Mouse (Mus musculus): ENCODE results near the gene Btbd18.
"Not testable (repeated sequence)": the region's sequence is repeated elsewhere in the genome, so short reads cannot be mapped to it uniquely, and the experiment has no call there.

The Btbd18 gene

DNA sequence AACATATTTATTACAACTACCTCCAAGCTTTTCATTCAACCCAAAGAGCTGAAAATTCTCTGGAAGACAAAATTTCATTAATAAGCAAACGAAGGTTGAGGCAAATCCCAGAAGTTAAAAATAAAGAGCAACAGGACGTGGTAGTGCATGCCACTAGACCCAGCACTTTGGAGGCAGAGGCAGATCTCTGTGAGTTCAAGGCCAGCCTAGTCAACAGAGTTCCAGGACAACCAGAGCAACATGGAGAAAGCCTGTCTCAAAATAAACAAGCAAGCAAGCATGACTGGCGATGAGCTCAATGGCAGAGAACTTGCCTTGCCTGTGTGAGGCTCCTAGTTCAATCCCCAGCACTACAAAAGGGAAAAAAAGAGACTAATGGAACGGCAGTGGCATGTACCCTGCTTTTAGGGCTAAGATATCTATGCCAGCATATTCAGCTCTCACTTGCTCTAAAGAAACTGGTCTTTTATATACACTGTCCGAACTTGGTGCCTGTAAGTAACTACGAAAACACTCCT is 11.8 kb upstream of the Btbd18 start:
- DNase-seq (ENCODE audit: low read depth, low spot score), result no peak

DNA sequence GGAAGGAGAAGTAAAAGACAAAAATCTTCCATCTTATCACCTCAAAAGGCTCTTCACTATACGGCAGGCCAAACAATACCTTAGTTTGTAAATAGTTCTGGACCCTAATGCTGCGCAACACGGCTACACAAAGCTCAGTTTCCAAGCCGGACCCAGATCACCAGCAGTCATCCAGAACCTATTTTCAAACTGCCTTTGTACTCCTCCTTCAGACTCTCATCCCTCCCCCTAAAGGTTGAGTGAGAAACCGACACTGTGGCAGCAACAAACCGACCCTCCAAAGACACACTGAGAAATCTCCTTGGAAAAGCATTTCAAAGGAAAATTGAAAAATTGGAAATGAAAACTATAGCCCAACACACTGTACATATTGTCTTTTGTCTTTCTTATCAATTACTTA is 10.5 kb upstream of the Btbd18 start:
- DNase-seq (ENCODE audit: low read depth, low spot score), result no peak

DNA sequence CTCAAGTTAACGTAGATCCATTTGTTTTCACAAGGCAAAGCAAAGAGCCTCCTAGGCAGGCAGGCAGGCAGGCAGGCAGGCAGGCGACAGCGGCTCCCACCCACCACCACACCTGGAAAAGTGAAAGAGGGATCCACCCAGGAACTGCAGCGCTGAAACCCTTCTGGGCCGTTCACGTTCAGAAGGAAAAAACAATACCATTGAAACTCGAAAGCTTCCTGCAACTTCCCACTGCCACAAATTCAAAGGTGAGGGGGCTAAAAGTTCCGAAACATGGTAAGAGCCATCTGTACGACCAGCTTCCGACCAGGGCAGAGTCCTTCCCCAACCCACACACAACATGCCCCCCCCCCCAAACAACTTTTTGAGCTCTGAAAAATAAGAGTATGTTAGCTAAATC is 9.2 kb upstream of the Btbd18 start:
- no peak for DNase-seq (ENCODE audit: low read depth, low spot score)

DNA sequence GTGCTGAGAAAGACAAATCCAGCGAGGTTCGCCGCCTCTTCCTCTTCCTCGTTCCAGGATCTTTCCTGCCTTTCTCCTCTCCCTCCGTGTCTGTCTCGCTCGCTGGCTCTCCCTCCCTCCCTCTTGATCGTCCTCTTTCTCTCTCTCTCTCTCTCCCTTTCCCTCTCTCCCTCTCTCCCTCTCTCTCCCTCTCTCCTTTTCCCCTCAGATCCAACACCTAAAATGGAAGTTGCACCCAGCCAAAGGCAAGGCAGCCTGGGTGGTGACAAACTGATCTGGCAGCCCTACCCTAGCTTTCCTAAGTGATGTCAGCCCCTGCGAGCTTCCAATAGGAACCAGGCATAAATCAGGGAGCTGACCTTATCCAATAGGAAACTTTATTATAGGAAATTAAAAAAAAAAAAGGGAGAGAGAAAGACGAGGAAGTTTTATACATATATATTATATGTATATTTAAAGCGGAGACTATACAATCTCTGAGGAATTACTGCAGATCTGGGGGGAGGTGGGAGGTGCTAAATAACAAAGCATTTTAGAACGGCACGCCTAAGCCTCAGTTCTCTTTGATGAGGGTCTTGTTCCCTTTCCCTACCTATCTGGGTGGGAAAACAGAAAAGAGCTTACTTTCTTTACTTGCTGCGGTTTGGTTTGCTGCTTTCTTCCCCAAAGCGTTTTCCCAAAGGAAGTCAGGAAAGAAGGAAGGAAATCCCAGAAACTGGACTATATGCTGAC is 8.2 kb upstream of the Btbd18 start, which contains the start of gene Ctnnd1:
Gene Ctnnd1 (minus strand): TSS at position 302 of the 732 bp plus-strand sequence.
- DNase-seq (ENCODE audit: low read depth, low spot score), result peak; percentile 82

- DNase-seq (ENCODE audit: low read depth, low spot score), result no peak
These were observed 5.5 kb upstream of the Btbd18 start for GRCm38 (mm10) chr2:84653354-84653753.

GRCm38 (mm10) chr2:84655864-84656263 is 3.0 kb upstream of the Btbd18 start:
- DNase-seq (ENCODE audit: low read depth, low spot score), result no peak

DNA sequence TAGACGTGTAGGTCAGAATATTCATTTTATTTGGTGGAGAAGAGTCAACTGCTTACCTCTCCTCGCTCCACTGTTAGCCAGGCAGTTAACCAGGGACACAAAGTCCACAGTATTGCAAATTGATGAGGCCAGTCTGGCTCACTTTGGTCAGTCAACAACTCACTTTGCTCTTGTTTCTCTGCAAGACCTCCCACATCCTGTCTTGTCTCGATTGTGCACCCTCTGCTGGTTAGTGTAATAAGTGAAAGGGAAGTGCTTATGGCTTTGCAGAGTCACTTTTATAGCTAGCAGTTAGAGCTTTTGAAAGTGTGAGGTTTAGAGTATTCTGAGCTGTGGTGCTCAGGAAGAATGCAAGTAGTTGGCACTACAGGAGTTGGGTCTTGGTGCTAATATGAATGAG is 1.4 kb downstream of the Btbd18 start:
- DNase-seq (ENCODE audit: low read depth, low spot score), result no peak

GRCm38 (mm10) chr2:84662866-84663265 is 4.0 kb downstream of the Btbd18 start:
- DNase-seq (ENCODE audit: low read depth, low spot score), result no peak

DNA sequence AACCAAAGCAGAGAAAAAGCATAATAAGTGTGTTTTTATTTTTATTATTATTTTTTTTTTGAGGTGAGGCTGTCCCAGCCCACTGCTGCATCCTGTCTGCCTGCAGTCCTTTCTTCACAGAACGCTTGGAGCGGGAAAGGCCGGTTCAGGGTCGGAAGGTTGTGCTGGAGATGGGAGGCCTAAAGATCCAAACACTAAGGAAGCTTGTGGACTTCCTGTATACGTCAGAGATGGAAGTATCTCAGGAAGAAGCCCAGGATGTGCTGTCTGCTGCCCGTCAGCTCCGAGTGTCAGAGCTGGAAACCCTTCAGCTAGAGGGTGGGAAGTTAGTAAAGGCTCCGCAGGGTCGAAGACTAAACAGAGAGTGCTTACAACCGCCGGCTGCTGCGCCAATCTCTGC is 7.2 kb downstream of the Btbd18 start:
- DNase-seq (ENCODE audit: low read depth, low spot score), result no peak

DNA sequence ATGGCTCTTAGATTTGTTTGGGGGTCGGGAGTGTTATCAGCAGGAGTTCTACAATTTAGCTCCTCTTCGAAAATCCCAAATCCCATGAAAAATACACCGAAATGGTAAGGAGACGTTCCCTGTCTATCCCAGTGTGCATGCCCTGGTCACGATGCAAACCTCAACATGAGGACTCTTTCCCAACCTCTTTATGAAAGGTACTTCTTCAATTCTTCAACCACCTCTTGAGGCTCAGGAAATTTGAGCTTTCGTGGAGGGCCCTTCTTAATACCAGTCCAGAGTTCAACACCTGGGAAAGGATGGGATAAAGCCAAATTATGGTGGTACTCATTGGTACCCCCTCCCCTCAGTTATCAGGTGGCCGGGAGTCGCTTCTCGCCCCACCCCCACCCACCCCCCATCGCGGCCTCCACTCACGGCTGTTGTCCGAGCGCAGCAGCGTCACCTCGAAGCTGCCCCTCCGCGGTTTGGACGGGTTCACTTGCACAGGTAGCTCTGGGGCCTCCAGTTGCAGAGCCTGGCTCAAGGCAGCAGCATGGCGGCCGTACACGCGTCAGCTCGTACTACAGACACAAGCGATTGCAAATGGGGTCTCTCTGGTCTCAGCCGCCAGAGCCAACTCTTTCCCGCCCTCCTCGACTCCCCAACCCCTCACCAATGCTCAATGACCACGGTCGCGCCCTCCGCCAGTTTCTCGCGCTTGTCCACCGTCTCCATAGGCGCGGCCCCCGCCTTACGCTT is 11.1 kb downstream of the Btbd18 start:
- DNase-seq (ENCODE audit: low read depth, low spot score), result peak; percentile 23

DNA sequence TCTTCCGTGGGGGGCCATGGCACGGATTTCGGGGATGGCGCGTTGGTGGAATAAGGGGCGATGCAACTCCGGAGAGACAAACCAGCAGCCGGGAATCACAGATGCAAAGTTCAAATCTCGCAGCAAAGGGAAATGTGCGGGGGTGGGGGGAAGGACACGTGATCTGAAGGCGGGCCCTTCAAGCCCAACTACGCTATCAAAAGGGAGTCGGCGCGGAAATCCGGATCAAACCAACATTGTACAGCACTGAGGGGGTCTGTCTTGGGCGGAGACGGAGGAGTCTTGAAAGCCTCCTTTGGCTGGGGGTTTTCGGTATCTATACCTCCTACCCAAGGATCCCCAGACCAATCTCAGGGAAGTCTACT is 11.7 kb downstream of the Btbd18 start, which contains the start of gene Selenoh:
Gene Selenoh (minus strand): TSS at position 202 of the 365 bp plus-strand sequence.
- DNase-seq (ENCODE audit: low read depth, low spot score), result peak; percentile 92

- not testable (repeated sequence) for DNase-seq (ENCODE audit: low read depth, low spot score)
These were observed 12.7 kb downstream of the Btbd18 start for GRCm38 (mm10) chr2:84671535-84671934.

- DNase-seq (ENCODE audit: low read depth, low spot score), result no peak
These were observed 18.5 kb downstream of the Btbd18 start for GRCm38 (mm10) chr2:84677270-84677967.

DNA sequence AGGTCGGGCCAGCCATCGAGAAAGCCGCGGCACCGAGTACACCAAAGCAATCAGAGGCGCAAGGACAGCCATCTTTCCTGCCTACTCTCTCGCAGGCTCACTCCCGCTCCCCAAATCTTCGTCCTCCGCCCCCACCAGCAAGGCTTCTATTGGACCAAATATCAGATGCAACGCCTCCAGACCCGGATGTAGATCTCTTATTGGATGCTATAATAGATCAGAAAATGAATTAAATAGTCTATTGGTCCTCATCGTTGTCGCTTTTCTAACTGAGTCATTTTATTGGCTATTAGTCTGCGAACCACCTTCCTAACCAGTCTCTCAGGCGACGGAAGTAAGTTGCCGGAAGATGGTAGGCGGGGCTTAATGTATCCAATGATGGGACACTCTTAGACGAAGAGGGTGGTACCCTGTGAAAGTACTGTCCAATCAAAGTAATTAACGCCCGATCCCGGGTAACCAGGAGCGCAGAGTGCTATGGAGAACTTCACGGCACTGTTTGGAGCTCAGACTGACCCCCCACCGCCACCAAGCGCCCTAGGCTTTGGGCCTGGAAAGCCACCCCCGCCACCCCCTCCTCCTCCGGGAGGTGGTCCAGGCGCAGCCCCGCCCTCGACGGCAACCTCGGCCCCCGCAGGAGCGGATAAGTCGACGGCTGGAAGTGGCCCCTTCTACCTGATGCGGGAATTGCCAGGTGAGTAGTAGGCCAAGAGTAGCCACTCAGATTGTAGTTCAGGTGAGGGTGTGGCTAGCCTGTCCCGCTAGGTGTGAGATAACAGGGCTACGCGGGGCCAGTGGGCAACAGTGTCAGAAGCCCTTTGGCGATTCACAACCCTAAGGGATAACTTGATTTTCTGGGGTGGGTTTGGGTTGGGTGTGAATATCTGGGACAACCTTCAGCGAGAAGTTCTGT is 19.3 kb downstream of the Btbd18 start, which contains the start of the genes Gm28635 and Med19:
Gene Gm28635 (minus strand): TSS at position 74 of the 913 bp plus-strand sequence.
Gene Med19 (plus strand): TSS at position 435 of the 913 bp plus-strand sequence.
- DNase-seq (ENCODE audit: low read depth, low spot score), result peak; percentile 97

GRCm38 (mm10) chr2:84679016-84679415 is 20.1 kb downstream of the Btbd18 start, which contains the start of gene Tmx2:
Gene Tmx2, minus strand, starts transcription at chr2:84679140.
- DNase-seq (ENCODE audit: low read depth, low spot score), result no peak

GRCm38 (mm10) chr2:84682605-84683183 is 23.8 kb downstream of the Btbd18 start:
- DNase-seq (ENCODE audit: low read depth, low spot score), result no peak

DNA sequence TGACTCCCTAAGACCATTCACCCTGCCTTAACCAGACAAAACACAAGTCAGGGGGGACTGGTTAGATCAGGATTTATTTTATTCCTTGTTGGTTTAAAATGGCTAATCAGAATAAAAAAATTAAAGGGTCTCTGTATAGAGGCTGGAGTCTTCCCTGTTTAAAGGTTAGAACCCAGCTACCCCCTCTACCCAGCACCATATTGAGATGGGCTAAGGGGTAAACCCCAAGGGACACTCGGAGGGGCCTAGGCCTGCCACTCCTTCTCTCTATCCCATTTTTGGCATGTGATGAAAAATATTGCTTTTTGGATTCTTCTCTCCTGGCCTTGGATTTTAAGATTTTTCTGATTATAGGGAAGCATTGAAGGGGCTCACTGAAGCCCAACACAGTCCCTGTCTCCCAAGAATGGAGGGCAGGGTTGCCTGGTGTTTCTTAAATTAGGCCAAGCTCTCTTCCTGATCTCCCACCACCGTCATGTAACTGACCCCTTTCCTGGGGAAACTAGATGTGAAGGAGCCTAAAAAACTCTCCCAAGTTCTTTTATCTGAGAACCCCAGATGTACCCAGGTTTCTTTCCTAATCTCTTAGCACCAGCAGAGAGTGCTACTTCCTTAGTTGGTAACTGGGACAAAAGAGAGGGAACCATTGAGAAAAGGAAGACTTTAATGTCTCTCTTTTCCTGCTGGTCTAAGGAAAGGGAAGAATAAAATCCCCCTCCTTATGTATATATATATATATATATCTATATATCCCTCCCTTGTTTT is 29.4 kb downstream of the Btbd18 start:
- DNase-seq (ENCODE audit: low read depth, low spot score), result no peak

DNA sequence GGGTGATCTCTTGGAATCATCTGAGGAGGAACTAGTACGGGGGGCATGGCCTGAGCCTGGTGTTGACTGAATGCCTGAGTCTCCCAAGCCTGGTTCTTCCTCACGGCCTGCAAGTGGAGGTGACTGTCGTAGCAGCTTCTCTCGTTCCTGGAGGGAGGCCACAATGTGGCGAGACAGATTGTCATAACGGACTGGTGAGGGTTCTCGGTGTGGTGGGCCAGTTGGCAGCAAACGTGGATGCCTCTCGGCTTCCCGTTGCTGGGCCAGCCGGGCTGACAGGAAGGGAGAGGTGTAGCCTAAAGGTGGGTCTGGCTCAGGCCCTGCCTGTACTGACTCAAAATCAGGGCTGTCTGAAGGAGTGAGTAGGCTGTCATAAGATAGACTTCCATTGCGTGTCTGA is 31.2 kb downstream of the Btbd18 start:
- DNase-seq (ENCODE audit: low read depth, low spot score), result no peak

DNA sequence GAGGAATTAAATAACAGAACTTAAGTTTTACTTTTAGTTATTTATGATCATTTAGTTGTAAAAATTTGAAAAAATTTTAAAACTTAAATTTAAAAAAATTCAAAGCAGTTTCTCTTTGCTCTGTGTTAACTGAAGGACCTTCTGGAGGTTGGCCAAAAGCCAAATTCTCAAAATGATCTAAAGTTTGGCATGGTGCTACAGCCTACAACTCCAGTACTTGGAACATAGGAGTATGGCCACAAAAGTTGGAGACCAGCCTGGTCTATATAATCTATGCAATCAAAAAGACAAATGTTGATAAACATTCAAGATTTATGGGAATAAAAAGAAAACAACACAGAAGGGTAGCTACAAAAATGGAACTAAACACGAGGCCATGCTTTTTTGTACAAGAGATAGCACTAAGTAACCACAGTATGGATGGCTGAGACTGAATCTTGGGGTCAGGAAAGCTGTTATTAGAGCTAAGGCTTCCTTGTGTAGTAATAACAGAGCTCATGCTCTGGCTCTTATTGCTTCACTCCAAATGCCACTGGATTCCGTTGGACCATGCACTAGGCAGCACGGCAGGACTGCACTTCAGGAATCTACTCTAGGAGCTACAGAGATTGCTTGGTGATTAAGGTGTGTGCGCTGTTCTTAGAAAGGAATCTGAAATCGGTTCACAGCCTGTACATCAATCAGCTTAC is 36.3 kb downstream of the Btbd18 start:
- DNase-seq (ENCODE audit: low read depth, low spot score), result no peak

All from embryo, embryonic 11.5 days (tissue).